Mouse (Mus musculus): ENCODE measurements around the gene Atp12a. TPM values are rescaled to one million over a fixed set of nuclear protein-coding genes. Genes with fewer than 3 reads are reported as not detected.
A peak's percentile ranks its signal among the peaks of the same experiment; 100 is the strongest.

Atp12a gene
- polyA plus RNA-seq, 1 experiment from 2014 or later, result 0.14 TPM

DNA sequence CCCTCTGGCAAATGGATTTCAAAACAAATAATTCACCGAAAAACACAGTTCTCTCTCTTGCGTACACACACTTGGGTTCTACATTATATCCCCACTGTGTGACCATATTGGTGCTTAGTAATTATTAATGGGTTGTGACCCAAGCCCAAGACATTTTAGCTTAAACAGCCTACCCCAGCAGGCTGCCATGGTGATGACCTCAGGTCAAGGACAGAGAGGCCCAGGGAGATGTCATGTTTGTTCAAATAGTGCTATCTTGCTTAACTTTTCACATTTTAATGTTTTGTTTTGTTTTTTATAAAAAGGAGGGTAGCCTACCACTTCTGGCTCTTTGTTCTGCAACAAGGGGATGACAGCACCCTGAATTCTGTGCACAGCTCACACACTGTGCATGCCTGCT is 27.2 kb upstream of the Atp12a start:
- no peak overlapping the region for H3K4me3 ChIP-seq (ENCODE audit: low read depth, low read length)
- H3K27me3 ChIP-seq (replicated peaks; ENCODE audit: control insufficient read depth, insufficient read depth, low read length), result no peaks in the 10 kb centered on the region
- WGBS, result 89% methylated on average over 2 of the region's 2 CpGs
- H3K4me1 ChIP-seq (ENCODE audit: control insufficient read depth, insufficient read depth, low read length), result 0 out of 2 replicates have a peak, but pooled peaks cover 4% of the 10 kb centered on the region
- H3K9me3 ChIP-seq (replicated peaks; ENCODE audit: control insufficient read depth, low read length), result no peaks in the 10 kb centered on the region
- ATAC-seq (no peak), DNase-seq (ENCODE audit: low spot score) (no peak)
- no peak overlapping the region for H3K9ac ChIP-seq (ENCODE audit: low read length)
- H3K4me2 ChIP-seq (ENCODE audit: low read length), result no peak overlapping the region
- H3K27ac ChIP-seq (ENCODE audit: low read depth, low read length), result no peak overlapping the region
- H3K36me3 ChIP-seq (ENCODE audit: control insufficient read depth, insufficient read depth, low read length), result no peaks in the 10 kb centered on the region

DNA sequence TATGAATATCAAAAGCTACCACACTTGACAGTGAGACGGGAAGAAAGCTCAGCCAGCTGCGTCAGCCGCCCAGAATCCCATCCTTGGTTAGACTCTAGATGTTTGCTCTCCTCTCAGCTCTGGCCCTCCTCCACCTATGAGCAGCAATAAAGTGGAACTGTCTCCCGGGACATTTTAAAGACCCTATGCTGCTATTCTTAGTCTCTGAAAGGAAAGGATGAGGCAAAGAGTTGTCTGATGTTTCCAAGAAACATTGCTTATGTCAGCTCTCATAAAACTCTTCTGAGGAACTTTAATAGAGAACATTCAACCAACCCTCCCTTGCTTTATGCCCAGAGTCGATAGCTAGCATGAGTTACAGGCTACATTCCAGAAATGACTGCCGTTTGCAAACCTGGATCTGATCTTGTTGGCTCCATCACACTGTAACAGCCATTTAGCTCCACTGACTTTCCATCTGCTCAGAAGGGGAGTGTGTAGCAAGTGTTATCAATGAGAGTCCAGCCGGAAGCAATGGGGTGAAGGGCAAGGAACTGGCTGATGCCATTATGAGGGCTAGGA is 25.9 kb upstream of the Atp12a start:
- H3K4me3 ChIP-seq (ENCODE audit: low read depth, low read length), result no peak overlapping the region
- no peak overlapping the region for H3K27ac ChIP-seq (ENCODE audit: low read depth, low read length)
- no peak overlapping the region for H3K9ac ChIP-seq (ENCODE audit: low read length)
- no peaks in the 10 kb centered on the region for H3K36me3 ChIP-seq (ENCODE audit: control insufficient read depth, insufficient read depth, low read length)
- no peak overlapping the region for H3K4me2 ChIP-seq (ENCODE audit: low read length)
- no peaks in the 10 kb centered on the region for H3K9me3 ChIP-seq (replicated peaks; ENCODE audit: control insufficient read depth, low read length)
- H3K4me1 ChIP-seq (ENCODE audit: control insufficient read depth, insufficient read depth, low read length), result 0 out of 2 replicates have a peak, but pooled peaks cover 4% of the 10 kb centered on the region
- WGBS, result 84% methylated on average over 7 of the region's 7 CpGs
- DNase-seq (ENCODE audit: low spot score) (no peak), ATAC-seq (no peak)
- no peaks in the 10 kb centered on the region for H3K27me3 ChIP-seq (replicated peaks; ENCODE audit: control insufficient read depth, insufficient read depth, low read length)

DNA sequence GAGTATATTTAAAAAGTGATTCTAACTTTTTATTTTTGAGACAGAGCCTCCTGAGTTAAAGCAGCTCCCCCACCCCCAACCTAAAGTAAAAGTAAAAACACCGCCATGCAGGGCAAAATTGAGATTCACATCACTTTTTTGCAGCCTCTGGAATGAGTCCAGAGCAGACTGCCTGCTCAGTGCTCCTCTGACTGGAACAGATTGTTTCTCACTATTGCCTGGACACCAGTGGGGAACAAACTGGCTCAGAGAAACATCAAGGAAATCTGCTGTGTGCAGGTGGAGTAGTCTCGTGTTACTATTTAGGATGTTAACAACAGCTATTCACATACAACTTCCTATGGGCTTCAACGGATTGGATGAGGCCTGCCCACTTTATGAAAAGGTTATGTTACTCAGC is 16.2 kb upstream of the Atp12a start:
- Histone ChIP-seq H3K36me3 (ENCODE audit: control insufficient read depth, insufficient read depth, low read length) (no peaks in the 10 kb centered on the region), H3K9ac (ENCODE audit: low read length) (no peak overlapping the region), H3K4me2 (ENCODE audit: low read length) (no peak overlapping the region), H3K4me1 (ENCODE audit: control insufficient read depth, insufficient read depth, low read length) (no peaks in the 10 kb centered on the region), H3K4me3 (ENCODE audit: low read depth, low read length) (no peak overlapping the region), H3K9me3 (replicated peaks; ENCODE audit: control insufficient read depth, low read length) (no peaks in the 10 kb centered on the region), H3K27me3 (replicated peaks; ENCODE audit: control insufficient read depth, insufficient read depth, low read length) (no peaks in the 10 kb centered on the region), H3K27ac (ENCODE audit: low read depth, low read length) (no peak overlapping the region)
- WGBS, result 74% methylated on average over 3 of the region's 3 CpGs
- DNase-seq (ENCODE audit: low spot score) (no peak), ATAC-seq (no peak)

DNA sequence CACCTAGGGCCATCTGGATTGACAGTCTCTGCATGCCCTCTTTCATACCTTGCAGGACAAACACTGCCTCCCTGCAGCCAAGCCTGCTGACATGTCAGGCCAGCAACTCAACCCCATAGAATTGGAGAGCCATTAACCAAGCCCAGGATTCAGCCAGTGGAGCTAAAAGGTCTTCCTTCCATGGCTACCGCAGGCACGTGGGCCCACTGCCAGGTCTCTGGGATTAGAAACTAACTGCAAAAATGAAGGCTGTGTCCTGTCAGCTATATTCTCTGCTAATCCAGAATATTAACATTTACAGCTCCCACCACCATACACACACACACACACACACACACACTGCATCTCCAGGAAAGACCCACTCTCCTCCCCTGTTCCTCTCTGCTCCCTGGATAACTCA is 15.3 kb upstream of the Atp12a start:
- no peaks in the 10 kb centered on the region for H3K36me3 ChIP-seq (ENCODE audit: control insufficient read depth, insufficient read depth, low read length)
- 83% methylated on average over 2 of the region's 2 CpGs for WGBS
- H3K9me3 ChIP-seq (replicated peaks; ENCODE audit: control insufficient read depth, low read length), result no peaks in the 10 kb centered on the region
- no peak overlapping the region for H3K27ac ChIP-seq (ENCODE audit: low read depth, low read length)
- no peaks in the 10 kb centered on the region for H3K4me1 ChIP-seq (ENCODE audit: control insufficient read depth, insufficient read depth, low read length)
- no peak for DNase-seq (ENCODE audit: low spot score)
- H3K4me2 ChIP-seq (ENCODE audit: low read length), result no peak overlapping the region
- no peak overlapping the region for H3K9ac ChIP-seq (ENCODE audit: low read length)
- no peak overlapping the region for H3K4me3 ChIP-seq (ENCODE audit: low read depth, low read length)
- H3K27me3 ChIP-seq (replicated peaks; ENCODE audit: control insufficient read depth, insufficient read depth, low read length), result no peaks in the 10 kb centered on the region
- no peak for ATAC-seq

DNA sequence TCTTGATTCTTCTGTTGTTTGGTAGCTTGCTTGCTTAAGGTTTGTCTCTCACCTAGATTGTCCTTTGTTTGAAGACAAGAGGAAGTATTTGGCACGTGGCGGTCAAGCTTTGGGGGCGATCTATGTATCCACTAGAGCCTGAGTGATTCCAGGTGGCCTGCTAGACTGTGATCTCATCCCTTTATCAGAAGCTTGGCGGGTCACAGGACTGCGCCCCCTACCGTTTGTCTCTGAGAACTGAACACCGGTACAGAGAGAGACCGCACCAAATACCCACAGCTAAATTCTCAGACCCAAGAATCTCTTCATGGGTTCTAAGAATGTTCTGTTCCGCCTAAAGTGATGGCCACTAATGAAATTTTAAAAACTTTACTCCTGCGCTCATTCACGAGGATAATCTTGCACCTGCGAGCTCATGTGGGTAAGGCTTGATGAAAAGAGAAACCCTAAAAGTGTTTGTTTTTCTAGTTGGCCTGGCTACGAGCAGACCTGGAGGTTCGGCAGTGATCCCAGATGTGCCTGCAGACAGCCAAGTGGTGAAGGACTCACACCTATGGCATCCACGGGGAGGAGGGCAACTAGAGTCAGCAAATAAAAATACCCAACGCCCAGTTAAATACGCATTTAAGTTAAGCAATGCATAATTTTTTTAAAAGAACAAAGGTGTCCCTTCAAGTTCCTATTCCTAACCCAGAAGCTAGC is 12.8 kb upstream of the Atp12a start:
- WGBS, result 44% methylated on average over 17 of the region's 17 CpGs

DNA sequence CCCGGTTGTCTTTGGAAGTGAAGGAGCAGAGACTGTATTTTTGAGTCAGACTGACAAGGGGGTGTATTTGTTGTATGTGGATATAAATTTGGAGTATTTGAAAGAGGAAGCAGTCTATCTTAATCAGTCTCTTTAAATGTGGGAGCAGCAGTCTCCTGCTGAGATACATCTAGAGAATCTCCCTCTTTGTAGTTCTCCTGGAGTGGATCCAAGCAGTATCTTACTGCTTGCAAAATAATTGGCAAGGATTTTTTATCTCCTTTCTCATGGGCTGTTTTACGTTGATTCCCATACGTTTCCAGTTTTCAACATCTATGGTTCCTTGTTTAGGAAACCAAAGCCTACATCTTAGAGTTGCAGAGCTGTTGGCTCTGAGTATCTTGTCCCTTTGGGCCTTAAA is 10.1 kb upstream of the Atp12a start:
- WGBS, result 75% methylated on average over 3 of the region's 3 CpGs
- H3K27me3 ChIP-seq (replicated peaks; ENCODE audit: control insufficient read depth, insufficient read depth, low read length), result no peaks in the 10 kb centered on the region
- no peak overlapping the region for H3K4me3 ChIP-seq (ENCODE audit: low read depth, low read length)
- no peaks in the 10 kb centered on the region for H3K9me3 ChIP-seq (replicated peaks; ENCODE audit: control insufficient read depth, low read length)
- H3K4me1 ChIP-seq (ENCODE audit: control insufficient read depth, insufficient read depth, low read length), result no peaks in the 10 kb centered on the region
- no peak for ATAC-seq
- DNase-seq (ENCODE audit: low spot score), result peak; percentile 30
- no peak overlapping the region for H3K27ac ChIP-seq (ENCODE audit: low read depth, low read length)
- H3K4me2 ChIP-seq (ENCODE audit: low read length), result no peak overlapping the region
- H3K9ac ChIP-seq (ENCODE audit: low read length), result no peak overlapping the region
- no peaks in the 10 kb centered on the region for H3K36me3 ChIP-seq (ENCODE audit: control insufficient read depth, insufficient read depth, low read length)

More for the DNA sequence above, 12.8 kb upstream of the Atp12a start:
- Histone ChIP-seq H3K4me1 (ENCODE audit: control insufficient read depth, insufficient read depth, low read length) (no peaks in the 10 kb centered on the region), H3K4me3 (ENCODE audit: low read depth, low read length) (no peak overlapping the region), H3K9ac (ENCODE audit: low read length) (no peak overlapping the region), H3K27ac (ENCODE audit: low read depth, low read length) (no peak overlapping the region), H3K36me3 (ENCODE audit: control insufficient read depth, insufficient read depth, low read length) (no peaks in the 10 kb centered on the region), H3K4me2 (ENCODE audit: low read length) (no peak overlapping the region), H3K9me3 (replicated peaks; ENCODE audit: control insufficient read depth, low read length) (no peaks in the 10 kb centered on the region), H3K27me3 (replicated peaks; ENCODE audit: control insufficient read depth, insufficient read depth, low read length) (no peaks in the 10 kb centered on the region)
- ATAC-seq (no peak), DNase-seq (ENCODE audit: low spot score) (no peak)

DNA sequence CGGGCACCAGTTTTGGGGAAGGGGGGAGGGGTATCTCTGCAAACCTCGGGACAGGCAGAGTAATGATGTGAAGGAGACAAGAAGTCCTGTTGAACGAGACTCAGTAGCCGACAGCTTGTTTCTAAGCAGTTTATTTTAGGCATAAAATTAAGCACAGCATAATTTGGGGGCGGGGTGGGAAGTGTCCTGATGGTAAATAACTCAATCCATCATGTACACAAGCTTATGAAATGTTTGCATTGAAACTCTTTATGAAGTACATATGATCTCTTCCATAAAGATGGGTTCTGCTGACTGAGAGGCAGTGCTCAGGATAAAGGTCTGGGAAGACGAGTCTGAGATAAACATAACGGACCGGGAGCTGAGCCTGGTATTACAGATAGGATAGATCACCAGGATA is 9.5 kb upstream of the Atp12a start:
- ATAC-seq (no peak), DNase-seq (ENCODE audit: low spot score) (no peak)
- no peaks in the 10 kb centered on the region for H3K9me3 ChIP-seq (replicated peaks; ENCODE audit: control insufficient read depth, low read length)
- no peak overlapping the region for H3K4me2 ChIP-seq (ENCODE audit: low read length)
- H3K4me3 ChIP-seq (ENCODE audit: low read depth, low read length), result no peak overlapping the region
- 84% methylated on average over 8 of the region's 8 CpGs for WGBS
- no peak overlapping the region for H3K27ac ChIP-seq (ENCODE audit: low read depth, low read length)
- H3K36me3 ChIP-seq (ENCODE audit: control insufficient read depth, insufficient read depth, low read length), result no peaks in the 10 kb centered on the region
- H3K9ac ChIP-seq (ENCODE audit: low read length), result no peak overlapping the region
- no peaks in the 10 kb centered on the region for H3K4me1 ChIP-seq (ENCODE audit: control insufficient read depth, insufficient read depth, low read length)
- no peaks in the 10 kb centered on the region for H3K27me3 ChIP-seq (replicated peaks; ENCODE audit: control insufficient read depth, insufficient read depth, low read length)

DNA sequence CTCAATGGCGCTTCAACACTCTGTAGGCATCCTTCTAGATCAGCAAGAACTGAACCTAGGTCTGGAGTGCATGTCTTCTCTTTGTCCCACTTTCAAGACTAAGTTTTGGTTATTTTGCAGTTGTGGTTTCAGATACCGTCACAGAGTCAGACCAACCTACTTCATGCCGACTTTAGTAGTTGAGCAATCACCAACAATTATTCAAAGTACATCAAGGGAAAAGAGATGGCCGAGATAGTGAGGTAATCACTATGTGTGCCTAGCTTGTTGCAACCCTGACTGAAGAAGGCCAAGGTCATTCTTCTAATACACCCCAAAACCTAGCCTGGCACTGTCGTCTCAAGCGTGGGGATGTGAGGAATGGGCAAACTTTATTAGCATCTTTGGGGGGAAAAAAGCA is 8.7 kb upstream of the Atp12a start:
- 86% methylated on average over 6 of the region's 6 CpGs for WGBS
- Histone ChIP-seq H3K4me3 (ENCODE audit: low read depth, low read length) (no peak overlapping the region), H3K36me3 (ENCODE audit: control insufficient read depth, insufficient read depth, low read length) (no peaks in the 10 kb centered on the region), H3K27ac (ENCODE audit: low read depth, low read length) (no peak overlapping the region), H3K27me3 (replicated peaks; ENCODE audit: control insufficient read depth, insufficient read depth, low read length) (no peaks in the 10 kb centered on the region), H3K4me1 (ENCODE audit: control insufficient read depth, insufficient read depth, low read length) (no peaks in the 10 kb centered on the region), H3K4me2 (ENCODE audit: low read length) (no peak overlapping the region), H3K9me3 (replicated peaks; ENCODE audit: control insufficient read depth, low read length) (no peaks in the 10 kb centered on the region), H3K9ac (ENCODE audit: low read length) (no peak overlapping the region)
- DNase-seq (ENCODE audit: low spot score) (no peak), ATAC-seq (no peak)

DNA sequence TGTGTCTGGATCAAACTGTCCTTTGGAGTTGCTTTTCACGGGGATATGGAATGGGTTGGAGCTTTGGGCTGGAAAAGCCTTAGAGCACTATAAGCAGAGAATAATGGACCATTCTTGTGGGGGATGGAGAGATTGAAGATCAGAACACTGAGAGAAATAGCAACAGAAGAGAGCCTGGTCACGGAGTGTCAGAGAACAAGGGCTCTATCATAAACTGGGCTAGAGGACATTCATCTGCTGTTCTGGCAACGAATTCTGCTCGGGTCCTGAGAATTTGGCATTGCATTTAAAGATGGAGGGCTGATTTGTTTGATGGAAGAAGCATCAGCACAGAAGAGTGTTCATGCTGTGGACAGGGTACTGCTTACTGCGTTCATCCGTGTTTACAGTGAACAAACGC is 6.4 kb upstream of the Atp12a start:
- H3K4me1 ChIP-seq (ENCODE audit: control insufficient read depth, insufficient read depth, low read length), result no peaks in the 10 kb centered on the region
- no peaks in the 10 kb centered on the region for H3K9me3 ChIP-seq (replicated peaks; ENCODE audit: control insufficient read depth, low read length)
- H3K27ac ChIP-seq (ENCODE audit: low read depth, low read length), result no peak overlapping the region
- H3K9ac ChIP-seq (ENCODE audit: low read length), result no peak overlapping the region
- H3K4me3 ChIP-seq (ENCODE audit: low read depth, low read length), result no peak overlapping the region
- 83% methylated on average over 7 of the region's 7 CpGs for WGBS
- DNase-seq (ENCODE audit: low spot score), result no peak
- ATAC-seq, result no peak
- H3K27me3 ChIP-seq (replicated peaks; ENCODE audit: control insufficient read depth, insufficient read depth, low read length), result peaks cover 2% of the 10 kb centered on the region
- H3K4me2 ChIP-seq (ENCODE audit: low read length), result no peak overlapping the region
- no peaks in the 10 kb centered on the region for H3K36me3 ChIP-seq (ENCODE audit: control insufficient read depth, insufficient read depth, low read length)
